Mouse (Mus musculus) midbrain, embryonic 12.5 days (tissue): ENCODE data around the gene St7l. TPM values are rescaled to one million over a fixed set of nuclear protein-coding genes. Genes with fewer than 3 reads are reported as not detected.
"Not testable (repeated sequence)": the region's sequence is repeated elsewhere in the genome, so short reads cannot be mapped to it uniquely, and the experiment has no call there.

Experiments
- ATAC-seq: fragments of 200-750 bp; cut with Nextera tagmentation; 2 replicates; pipeline ENCODE4 v1.8.0; 2017; ENCODE audit warnings: low read depth, moderate TSS enrichment, moderate library complexity; ENCODE audit not compliant: low FRiP score
- H3K27ac ChIP-seq: fragments of 300-500 bp; sonication (generic); replicated peaks from 2 replicates; pipeline ENCODE4 v1.5.1; 2016; ENCODE audit warnings: mild to moderate bottlenecking
- H3K27me3 ChIP-seq: fragments of 300-500 bp; sonication (generic); 2 replicates; pipeline ENCODE4 v1.6.1; 2016; ENCODE audit warnings: mild to moderate bottlenecking
- H3K36me3 ChIP-seq: fragments of 300-500 bp; sonication (generic); 2 replicates; pipeline ENCODE4 v1.6.1; 2016
- H3K4me1 ChIP-seq: fragments of 300-500 bp; sonication (generic); 2 replicates; pipeline ENCODE4 v1.6.1; 2016
- H3K4me2 ChIP-seq: fragments of 300-500 bp; sonication (generic); replicated peaks from 2 replicates; pipeline ENCODE4 v1.6.1; 2016; ENCODE audit warnings: mild to moderate bottlenecking, moderate library complexity
- H3K4me3 ChIP-seq: fragments of 300-500 bp; sonication (generic); 2 replicates; pipeline ENCODE4 v1.5.1; 2016; ENCODE audit warnings: mild to moderate bottlenecking
- H3K9ac ChIP-seq: fragments of 300-500 bp; sonication (generic); replicated peaks from 2 replicates; pipeline ENCODE4 v1.6.1; 2016; ENCODE audit warnings: mild to moderate bottlenecking, moderate library complexity
- H3K9me3 ChIP-seq: fragments of 300-500 bp; sonication (generic); 2 replicates; pipeline ENCODE4 v1.6.1; 2016; ENCODE audit warnings: mild to moderate bottlenecking
- WGBS: fragments of 180-500 bp; shearing (Covaris S2); methylation state at CpG from one replicate; pipeline ENCODE4 v1.1.7; 2016; 5-methylcytosine and 5-hydroxymethylcytosine counted together
- polyA plus RNA-seq: library from polyadenylated mRNA; unstranded; fragments of >200 nt; fragmentation: Nextera tagmentation; extraction: Ambion mirVana; gene quantifications from 2 replicates; pipeline ENCODE4 v1.2.1, GENCODE M21; 2016

Gene St7l
- polyA plus RNA-seq, 1 experiment from 2014 or later, result 44.5 TPM

GRCm38 (mm10) chr3:104846601-104847000, 17.2 kb upstream of the St7l start:
- no peaks in the 10 kb centered on the region for H3K4me1 ChIP-seq
- H3K27ac ChIP-seq, result no peak overlapping the region
- H3K4me2 ChIP-seq, result no peak overlapping the region
- H3K4me3 ChIP-seq, result no peak overlapping the region
- H3K27me3 ChIP-seq, result no peaks in the 10 kb centered on the region
- H3K9me3 ChIP-seq, result no peaks in the 10 kb centered on the region
- H3K9ac ChIP-seq, result no peak overlapping the region
- H3K36me3 ChIP-seq, result peaks cover 46% of the 10 kb centered on the region
- no peak for ATAC-seq
- 94% methylated on average over 4 of the region's 4 CpGs for WGBS

GRCm38 (mm10) chr3:104854465-104854864, 9.3 kb upstream of the St7l start:
- no peaks in the 10 kb centered on the region for H3K4me1 ChIP-seq
- peaks cover 17% of the 10 kb centered on the region for H3K36me3 ChIP-seq
- 89% methylated on average over 1 of the region's 1 CpGs for WGBS
- no peak for ATAC-seq
- no peak overlapping the region for H3K4me2 ChIP-seq
- H3K4me3 ChIP-seq, result no peak overlapping the region
- H3K27me3 ChIP-seq, result no peaks in the 10 kb centered on the region
- H3K27ac ChIP-seq, result no peak overlapping the region
- no peak overlapping the region for H3K9ac ChIP-seq
- no peaks in the 10 kb centered on the region for H3K9me3 ChIP-seq

GRCm38 (mm10) chr3:104854866-104855265, 8.9 kb upstream of the St7l start:
- H3K9ac ChIP-seq, result no peak overlapping the region
- H3K4me3 ChIP-seq, result no peak overlapping the region
- H3K4me2 ChIP-seq, result no peak overlapping the region
- H3K9me3 ChIP-seq, result no peaks in the 10 kb centered on the region
- H3K36me3 ChIP-seq, result peaks cover 14% of the 10 kb centered on the region
- no peak for ATAC-seq
- H3K27me3 ChIP-seq, result no peaks in the 10 kb centered on the region
- no peak overlapping the region for H3K27ac ChIP-seq
- no peaks in the 10 kb centered on the region for H3K4me1 ChIP-seq

- Histone ChIP-seq H3K4me1 (peaks cover 3% of the 10 kb centered on the region; the same call in 1 of the 2 replicates), H3K4me2 (no peak overlapping the region), H3K9me3 (no peaks in the 10 kb centered on the region), H3K9ac (no peak overlapping the region), H3K4me3 (no peak overlapping the region), H3K27ac (no peak overlapping the region), H3K27me3 (no peaks in the 10 kb centered on the region), H3K36me3 (peaks cover 11% of the 10 kb centered on the region)
- 86% methylated on average over 1 of the region's 1 CpGs for WGBS
- no peak for ATAC-seq
These were observed 7.7 kb upstream of the St7l start for GRCm38 (mm10) chr3:104856106-104856505.

- H3K9ac ChIP-seq, result no peak overlapping the region
- no peak for ATAC-seq
- 94% methylated on average over 1 of the region's 1 CpGs for WGBS
- H3K4me1 ChIP-seq, result peaks cover 26% of the 10 kb centered on the region
- no peak overlapping the region for H3K4me3 ChIP-seq
- H3K4me2 ChIP-seq, result no peak overlapping the region
- H3K36me3 ChIP-seq, result peaks cover 11% of the 10 kb centered on the region
- no peak overlapping the region for H3K27ac ChIP-seq
- H3K27me3 ChIP-seq, result no peaks in the 10 kb centered on the region
- H3K9me3 ChIP-seq, result no peaks in the 10 kb centered on the region
These were observed 5.2 kb upstream of the St7l start for GRCm38 (mm10) chr3:104858560-104858959.

- WGBS, result under 1% methylated on average over 47 of the region's 48 CpGs
- ATAC-seq, result peak; percentile 87
- Histone ChIP-seq H3K36me3 (peaks cover 12% of the 10 kb centered on the region; the same call in 1 of the 2 replicates), H3K4me2 (peak overlapping the region; percentile 80), H3K27ac (peak overlapping the region; percentile 94), H3K4me3 (peak overlapping the region; percentile 89), H3K4me1 (peaks cover 36% of the 10 kb centered on the region), H3K9ac (peak overlapping the region; percentile 96), H3K9me3 (no peaks in the 10 kb centered on the region), H3K27me3 (no peaks in the 10 kb centered on the region)
These were observed 991 bp downstream of the St7l start for GRCm38 (mm10) chr3:104864651-104865340.

- Histone ChIP-seq H3K9ac (peak overlapping the region; percentile 96), H3K4me3 (peak overlapping the region; percentile 89), H3K27me3 (no peaks in the 10 kb centered on the region), H3K27ac (peak overlapping the region; percentile 94), H3K9me3 (no peaks in the 10 kb centered on the region), H3K36me3 (peaks cover 13% of the 10 kb centered on the region), H3K4me2 (peak overlapping the region; percentile 80), H3K4me1 (peaks cover 36% of the 10 kb centered on the region)
- under 1% methylated on average over 12 of the region's 12 CpGs for WGBS
- peak; percentile 4; the same call in 1 of the 2 replicates for ATAC-seq
These were observed 1.6 kb downstream of the St7l start for GRCm38 (mm10) chr3:104865341-104865788.

GRCm38 (mm10) chr3:104866674-104867073, 2.9 kb downstream of the St7l start:
- H3K9me3 ChIP-seq, H3K27ac ChIP-seq, H3K4me3 ChIP-seq, H3K4me2 ChIP-seq, H3K9ac ChIP-seq, H3K27me3 ChIP-seq, ATAC-seq: not testable (repeated sequence)
- H3K4me1 ChIP-seq, result peaks cover 29% of the 10 kb centered on the region
- H3K36me3 ChIP-seq, result peaks cover 27% of the 10 kb centered on the region

- H3K27ac ChIP-seq, result no peak overlapping the region
- peaks cover 54% of the 10 kb centered on the region for H3K36me3 ChIP-seq
- no peak overlapping the region for H3K9ac ChIP-seq
- H3K9me3 ChIP-seq, result no peaks in the 10 kb centered on the region
- no peak overlapping the region for H3K4me2 ChIP-seq
- ATAC-seq, result no peak
- no peak overlapping the region for H3K4me3 ChIP-seq
- H3K4me1 ChIP-seq, result peaks cover 9% of the 10 kb centered on the region
- H3K27me3 ChIP-seq, result no peaks in the 10 kb centered on the region
These were observed 5.8 kb downstream of the St7l start for GRCm38 (mm10) chr3:104869611-104870010.

GRCm38 (mm10) chr3:104888585-104888984, 24.8 kb downstream of the St7l start:
- Histone ChIP-seq H3K9me3 (no peaks in the 10 kb centered on the region), H3K9ac (no peak overlapping the region), H3K27me3 (no peaks in the 10 kb centered on the region), H3K27ac (no peak overlapping the region), H3K4me3 (no peak overlapping the region), H3K4me2 (no peak overlapping the region), H3K36me3 (peaks cover 49% of the 10 kb centered on the region), H3K4me1 (no peaks in the 10 kb centered on the region)
- 90% methylated on average over 3 of the region's 3 CpGs for WGBS
- ATAC-seq, result no peak

- Histone ChIP-seq H3K4me1 (no peaks in the 10 kb centered on the region), H3K36me3 (peaks cover 48% of the 10 kb centered on the region), H3K9me3 (no peaks in the 10 kb centered on the region), H3K27me3 (no peaks in the 10 kb centered on the region), H3K9ac (no peak overlapping the region), H3K4me2 (no peak overlapping the region), H3K27ac (no peak overlapping the region), H3K4me3 (no peak overlapping the region)
- WGBS, result 94% methylated on average over 3 of the region's 3 CpGs
- no peak for ATAC-seq
These were observed 32.3 kb downstream of the St7l start for GRCm38 (mm10) chr3:104896141-104896540.

GRCm38 (mm10) chr3:104901154-104901553, 37.3 kb downstream of the St7l start:
- ATAC-seq, result no peak
- Histone ChIP-seq H3K4me1 (no peaks in the 10 kb centered on the region), H3K9ac (no peak overlapping the region), H3K27ac (no peak overlapping the region), H3K4me3 (no peak overlapping the region), H3K9me3 (no peaks in the 10 kb centered on the region), H3K4me2 (no peak overlapping the region), H3K36me3 (peaks cover 42% of the 10 kb centered on the region), H3K27me3 (no peaks in the 10 kb centered on the region)
- WGBS, result 93% methylated on average over 4 of the region's 4 CpGs

- Histone ChIP-seq H3K4me1 (no peaks in the 10 kb centered on the region), H3K4me3 (no peak overlapping the region), H3K9me3 (no peaks in the 10 kb centered on the region), H3K27me3 (no peaks in the 10 kb centered on the region), H3K9ac (no peak overlapping the region), H3K4me2 (no peak overlapping the region), H3K27ac (no peak overlapping the region), H3K36me3 (peaks cover 23% of the 10 kb centered on the region)
- WGBS, result 90% methylated on average over 4 of the region's 4 CpGs
- ATAC-seq, result no peak
These were observed 41.6 kb downstream of the St7l start for GRCm38 (mm10) chr3:104905389-104905788.
